Mouse (Mus musculus) macrophage (primary cell): ENCODE measurements around the gene Sec24b. TPM values are rescaled to one million over a fixed set of nuclear protein-coding genes. Genes with fewer than 3 reads are reported as not detected.

ENCODE experiments used
- H3K27ac ChIP-seq: fragments of 350-480 bp; formaldehyde crosslinking; 2 replicates; pipeline ENCODE4 v1.9.0; 2021
- H3K36me3 ChIP-seq: fragments of 350-480 bp; formaldehyde crosslinking; 2 replicates; pipeline ENCODE4 v1.9.0; 2021; ENCODE audit errors: inconsistent target
- H3K4me3 ChIP-seq: fragments of 350-480 bp; formaldehyde crosslinking; 2 replicates; pipeline ENCODE4 v1.9.0; 2021; ENCODE audit errors: inconsistent target
- H3K79me2 ChIP-seq: fragments of 350-480 bp; formaldehyde crosslinking; 2 replicates; pipeline ENCODE4 v1.9.0; 2021; ENCODE audit errors: inconsistent target
- WGBS: methylation state at CpG from one replicate; pipeline ENCODE4 v1.1.7; 2026; ENCODE audit warnings: inconsistent platforms; ENCODE audit not compliant: missing documents; 5-methylcytosine and 5-hydroxymethylcytosine counted together
- polyA plus RNA-seq: library from polyadenylated mRNA; stranded (reverse); fragments of 250-400 nt; gene quantifications from 3 replicates; pipeline ENCODE4 v1.2.4, GENCODE M21; 2018; ENCODE audit warnings: inconsistent platforms

The Sec24b gene
- polyA plus RNA-seq, 1 experiment from 2014 or later, result 66.4 TPM

DNA sequence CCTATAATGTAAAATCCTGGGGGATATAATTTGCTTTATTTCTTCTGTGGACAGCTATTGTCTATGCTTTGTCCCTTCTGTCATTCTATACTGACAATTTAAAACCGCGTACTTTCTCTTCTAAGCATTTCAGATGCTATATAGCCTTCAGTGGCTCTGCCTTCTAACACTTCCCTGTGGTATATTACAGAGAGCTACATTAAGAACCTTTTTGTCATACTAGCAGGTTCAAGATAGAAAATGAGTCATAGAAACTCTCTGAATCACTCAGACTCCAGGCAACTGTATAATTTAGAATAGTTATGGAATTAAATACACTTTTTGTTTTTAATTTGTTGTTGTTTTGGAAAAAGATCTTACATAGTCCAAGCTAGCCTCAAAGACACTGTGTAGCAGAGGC lies 120.6 kb downstream of the Sec24b start:
- Histone ChIP-seq H3K27ac (no peak overlapping the region), H3K4me3 (no peak overlapping the region), H3K79me2 (peaks cover 24% of the 10 kb centered on the region; the same call in 1 of the 2 replicates), H3K36me3 (no peaks in the 10 kb centered on the region)
- 100% methylated on average over 2 of the region's 2 CpGs for WGBS

DNA sequence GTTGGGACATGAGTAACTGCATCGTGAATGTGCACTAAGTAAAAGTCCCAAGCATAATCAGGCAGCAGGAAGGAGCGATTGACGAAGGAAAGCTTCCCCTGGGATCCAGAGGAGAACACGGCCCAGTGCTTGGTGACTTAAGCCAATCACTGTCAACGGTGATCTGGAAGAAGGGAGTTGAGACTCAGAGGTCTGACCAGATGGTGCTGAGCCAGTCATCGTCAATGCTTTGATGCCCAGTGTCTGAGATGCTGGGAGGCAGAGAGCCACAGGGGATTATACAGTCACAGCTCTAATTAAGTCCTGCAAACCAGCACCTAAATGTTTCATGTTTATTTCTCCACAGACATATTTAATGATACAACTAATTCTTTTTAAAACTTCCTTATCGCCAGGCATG lies 122.3 kb downstream of the Sec24b start:
- Histone ChIP-seq H3K79me2 (peaks cover 14% of the 10 kb centered on the region; the same call in 1 of the 2 replicates), H3K4me3 (no peak overlapping the region), H3K27ac (no peak overlapping the region), H3K36me3 (no peaks in the 10 kb centered on the region)
- 92% methylated on average over 7 of the region's 7 CpGs for WGBS

DNA sequence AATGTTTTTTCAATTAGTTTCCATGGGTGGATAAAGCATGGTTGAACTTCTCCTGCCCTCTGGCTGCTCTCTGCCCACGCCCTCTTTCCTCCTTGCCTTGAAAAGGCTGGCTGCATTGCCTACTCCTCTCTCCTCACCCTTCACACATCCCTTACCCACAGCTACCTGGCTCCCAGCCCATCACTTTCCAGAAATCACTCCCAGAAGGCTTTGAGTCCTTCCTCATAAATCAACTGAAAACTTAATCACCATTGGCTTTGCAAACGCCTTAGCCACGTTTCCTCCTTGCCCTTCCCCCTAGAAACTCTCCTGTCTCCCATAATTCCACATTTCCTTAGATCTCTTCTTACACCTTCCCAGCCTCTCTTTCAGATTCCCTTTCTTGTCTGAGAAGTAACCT lies 123.5 kb downstream of the Sec24b start:
- Histone ChIP-seq H3K36me3 (no peaks in the 10 kb centered on the region), H3K4me3 (no peak overlapping the region), H3K79me2 (peaks cover 10% of the 10 kb centered on the region; the same call in 1 of the 2 replicates), H3K27ac (no peak overlapping the region)
- 51% methylated on average over 3 of the region's 3 CpGs for WGBS

DNA sequence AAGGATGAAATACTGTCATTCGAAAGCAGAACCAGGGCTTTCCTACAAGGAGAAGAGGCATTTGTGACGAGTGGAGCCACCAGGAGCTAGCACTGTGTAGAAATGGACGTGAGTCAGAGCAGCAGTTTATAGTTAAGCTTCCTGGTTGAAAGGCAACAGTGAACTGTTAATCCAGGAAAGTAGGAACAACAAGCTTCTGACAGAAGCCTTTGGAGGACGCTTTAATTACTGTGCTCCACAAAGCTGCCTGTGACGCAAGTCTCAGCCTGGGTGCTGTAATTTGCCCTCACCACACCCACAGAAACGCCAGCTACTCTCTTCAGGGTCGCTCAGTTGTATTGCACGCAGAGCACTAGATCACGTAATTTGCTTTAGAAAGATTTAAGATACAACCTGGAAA lies 124.8 kb downstream of the Sec24b start:
- 22% methylated on average over 9 of the region's 9 CpGs for WGBS
- no peak overlapping the region for H3K4me3 ChIP-seq
- peaks cover 6% of the 10 kb centered on the region; the same call in 1 of the 2 replicates for H3K79me2 ChIP-seq
- 0 out of 2 replicates have a peak overlapping the region, but pooled peaks have one; percentile 7 for H3K27ac ChIP-seq
- H3K36me3 ChIP-seq, result no peaks in the 10 kb centered on the region

Other genes with a start within 250 kb of the Sec24b start
- gene Rrh, start 239.0 kb downstream of the Sec24b start, polyA plus RNA-seq, result 0.13 TPM in 1 of 3 replicates, not detected in the others
- gene Gar1, start 230.2 kb downstream of the Sec24b start, polyA plus RNA-seq, result 11.8 to 57.0 TPM (median 36.2 TPM) in 3 replicates
- not detected in 3 replicates for gene Cfi, start 225.7 kb downstream of the Sec24b start, polyA plus RNA-seq
- 7.3 to 12.6 TPM (median 8.2 TPM) in 3 replicates for gene Pla2g12a, start 182.9 kb downstream of the Sec24b start, polyA plus RNA-seq
- gene Casp6, start 160.1 kb downstream of the Sec24b start, polyA plus RNA-seq, result 16.3 to 27.9 TPM (median 24.4 TPM) in 3 replicates
- 27.0 to 32.9 TPM (median 32.2 TPM) in 3 replicates for gene Mcub, start 91.3 kb downstream of the Sec24b start, polyA plus RNA-seq
- gene Col25a1, start 69.9 kb upstream of the Sec24b start, polyA plus RNA-seq, result not detected in 3 replicates